Mouse (Mus musculus) gastrocnemius, postnatal 36 days (tissue): ENCODE measurements at regions not wholly inside any gene's neighbourhood (a gene's known extent, or its start where the extent isn't known, plus 50 kb on each side); places are given as distances from the start of the nearest gene placed in this dataset.

Experiments
- DNase-seq, 2 experiments: peaks; one replicate each; pipeline ENCODE4 v3.0.0; 2022
- intact Hi-C: fragments of 180-260 bp; cut with DNase I; formaldehyde crosslinking; loops from one replicate; pipeline ENCODE4 v1.15.1; 2025

DNA sequence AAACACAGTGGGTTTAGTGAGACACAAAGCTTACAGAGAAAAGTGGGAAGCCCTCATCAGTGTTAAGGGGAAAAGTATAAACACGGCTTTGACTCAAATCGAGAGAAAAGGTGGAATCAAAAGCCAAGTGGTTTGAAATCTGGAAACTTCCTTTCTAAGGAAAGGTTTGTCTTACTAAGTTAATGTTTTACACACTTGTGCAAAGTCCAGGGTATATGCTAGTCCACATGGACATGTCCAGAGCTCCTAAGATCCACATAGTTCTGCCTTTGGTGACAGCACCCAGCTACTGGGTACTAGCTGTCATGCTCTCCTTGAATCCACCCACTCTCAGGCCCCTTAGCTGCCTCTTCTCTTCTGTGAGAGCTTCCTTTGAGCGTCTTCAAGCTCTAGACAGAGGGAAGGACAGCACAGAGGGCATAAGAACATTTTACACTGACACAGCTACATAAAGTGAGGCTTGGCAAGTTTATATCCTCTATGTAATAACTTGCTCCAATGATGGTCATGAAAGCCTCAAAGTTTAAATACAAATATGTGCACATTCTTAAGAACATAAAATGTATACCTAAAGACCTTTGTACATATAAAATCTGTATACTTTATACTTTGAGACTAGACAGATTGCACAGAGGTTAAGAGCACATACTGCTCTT, 52.2 kb upstream of the Nt5e start:
- intact Hi-C loops: no loop called here
- no peak for DNase-seq

DNA sequence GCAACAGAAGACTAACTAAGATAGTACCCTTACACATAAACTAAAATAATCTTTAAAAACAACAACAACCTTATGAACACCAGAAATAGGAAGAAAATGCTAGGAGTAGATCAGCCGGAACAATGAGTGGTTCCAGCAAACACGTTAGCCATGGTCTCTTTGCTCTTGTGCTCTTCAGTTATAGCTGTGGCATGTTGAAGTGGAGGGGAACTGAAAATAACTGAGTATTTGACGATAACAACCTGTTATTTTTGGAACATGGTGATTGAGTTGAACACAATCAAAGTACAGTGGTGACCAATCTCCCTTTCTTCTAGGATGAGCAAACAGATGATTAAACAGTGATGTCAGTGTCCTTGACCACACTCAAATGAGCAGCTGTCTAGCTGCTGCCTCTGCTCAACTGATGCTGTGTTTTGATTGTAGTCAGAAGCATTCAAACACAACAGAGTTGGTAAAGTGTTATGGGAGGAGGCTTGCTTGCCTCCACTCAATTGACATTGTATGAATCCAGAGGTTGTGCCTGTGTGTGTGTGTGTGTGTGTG, 50.9 kb upstream of the Nt5e start:
- intact Hi-C loops: no loop called here
- no peak for DNase-seq

DNA sequence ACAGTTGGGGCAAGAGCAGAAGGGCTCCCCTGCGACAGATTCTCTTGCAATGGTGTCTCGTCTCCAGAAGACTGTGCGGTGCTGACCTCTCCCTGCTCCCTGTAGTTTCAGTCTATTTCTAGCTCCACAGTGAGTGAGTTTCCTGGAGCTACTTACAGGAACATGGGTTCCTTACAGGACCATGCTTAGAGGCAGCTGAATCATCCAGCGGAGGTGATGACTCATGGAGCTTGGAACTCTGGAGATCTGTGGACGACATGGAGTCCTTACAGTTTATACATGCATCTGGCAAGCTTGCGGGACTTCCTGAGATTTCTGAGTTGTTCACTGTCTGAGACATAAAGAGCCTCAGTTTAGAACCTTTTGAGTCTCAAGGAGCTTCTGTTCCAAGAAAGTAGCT, 50.0 kb upstream of the Nt5e start:
- intact Hi-C loops: no loop called here
- DNase-seq: no peak
